Mouse (Mus musculus) intestine, embryonic 16.5 days (tissue): ENCODE data around the gene Wdsub1. TPM values are rescaled to one million over a fixed set of nuclear protein-coding genes. Genes with fewer than 3 reads are reported as not detected.

ENCODE experiments used
- ATAC-seq: fragments of 200-750 bp; cut with Nextera tagmentation; 2 replicates; pipeline ENCODE4 v1.8.0; 2017; ENCODE audit warnings: moderate TSS enrichment, moderate library complexity
- H3K27ac ChIP-seq: fragments of 300-500 bp; sonication (generic); 2 replicates; pipeline ENCODE4 v1.5.1; 2014; ENCODE audit warnings: mild to moderate bottlenecking, low read length
- H3K27me3 ChIP-seq: fragments of 300-500 bp; sonication (generic); replicated peaks from 2 replicates; pipeline ENCODE4 v1.6.1; 2014; ENCODE audit warnings: low read length, control low read depth, mixed read lengths; ENCODE audit not compliant: control insufficient read depth, insufficient read depth
- H3K36me3 ChIP-seq: fragments of 300-500 bp; sonication (generic); 2 replicates; pipeline ENCODE4 v1.6.1; 2014; ENCODE audit warnings: low read length, control low read depth; ENCODE audit not compliant: control insufficient read depth, insufficient read depth
- H3K4me1 ChIP-seq: fragments of 300-500 bp; sonication (generic); 2 replicates; pipeline ENCODE4 v1.6.1; 2014; ENCODE audit warnings: low read length, control low read depth, mixed read lengths; ENCODE audit not compliant: control insufficient read depth, insufficient read depth
- H3K4me2 ChIP-seq: fragments of 300-500 bp; sonication (generic); 2 replicates; pipeline ENCODE4 v1.6.1; 2014; ENCODE audit warnings: low read depth, low read length, control low read depth
- H3K4me3 ChIP-seq: fragments of 300-500 bp; sonication (generic); 2 replicates; pipeline ENCODE4 v1.5.1; 2014; ENCODE audit warnings: mild to moderate bottlenecking, low read length
- H3K9ac ChIP-seq: fragments of 300-500 bp; sonication (generic); 2 replicates; pipeline ENCODE4 v1.6.1; 2014; ENCODE audit warnings: low read depth, low read length
- H3K9me3 ChIP-seq: fragments of 300-500 bp; sonication (generic); 2 replicates; pipeline ENCODE4 v1.6.1; 2016; ENCODE audit warnings: low read length, control low read depth; ENCODE audit not compliant: control insufficient read depth
- WGBS: fragments of 180-500 bp; shearing (Covaris S2); extraction: QIAGEN DNeasy Blood & Tissue Kit; methylation state at CpG from one replicate; pipeline ENCODE4 v1.1.7; 2014; 5-methylcytosine and 5-hydroxymethylcytosine counted together
- polyA plus RNA-seq: library from polyadenylated mRNA; unstranded; fragments of >200 nt; fragmentation: Nextera tagmentation; extraction: Ambion mirVana; gene quantifications from 2 replicates; pipeline ENCODE4 v1.2.1, GENCODE M21; 2015

Gene Wdsub1
- polyA plus RNA-seq, 1 experiment from 2014 or later = 38.1 TPM

DNA sequence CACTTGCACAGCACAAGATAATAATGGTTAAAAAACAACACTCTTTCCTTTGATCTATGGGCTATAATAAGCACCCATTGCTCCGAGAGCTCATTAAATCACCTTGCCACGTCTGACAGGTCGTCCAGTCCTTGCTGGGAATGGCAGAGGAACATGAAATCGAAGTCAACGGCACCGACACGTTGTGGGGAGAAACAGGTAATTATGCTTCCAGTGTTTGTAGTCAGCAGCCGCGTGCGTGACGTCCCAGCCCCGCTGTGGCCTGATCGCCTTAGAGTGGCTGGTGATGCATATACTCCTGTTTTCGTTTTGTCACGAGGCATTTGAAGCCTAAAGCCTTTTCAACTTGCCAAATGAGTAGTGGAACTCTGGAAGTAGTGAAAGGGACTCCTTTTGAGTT, 62.3 kb downstream of the Wdsub1 start:
- 92% methylated on average over 15 of the region's 15 CpGs for WGBS
- Histone ChIP-seq H3K9me3 (no peaks in the 10 kb centered on the region), H3K4me1 (no peaks in the 10 kb centered on the region), H3K4me2 (no peak overlapping the region), H3K9ac (no peak overlapping the region), H3K27ac (no peak overlapping the region), H3K36me3 (0 out of 2 replicates have a peak, but pooled peaks cover 7% of the 10 kb centered on the region), H3K4me3 (no peak overlapping the region), H3K27me3 (no peaks in the 10 kb centered on the region)
- no peak for ATAC-seq

DNA sequence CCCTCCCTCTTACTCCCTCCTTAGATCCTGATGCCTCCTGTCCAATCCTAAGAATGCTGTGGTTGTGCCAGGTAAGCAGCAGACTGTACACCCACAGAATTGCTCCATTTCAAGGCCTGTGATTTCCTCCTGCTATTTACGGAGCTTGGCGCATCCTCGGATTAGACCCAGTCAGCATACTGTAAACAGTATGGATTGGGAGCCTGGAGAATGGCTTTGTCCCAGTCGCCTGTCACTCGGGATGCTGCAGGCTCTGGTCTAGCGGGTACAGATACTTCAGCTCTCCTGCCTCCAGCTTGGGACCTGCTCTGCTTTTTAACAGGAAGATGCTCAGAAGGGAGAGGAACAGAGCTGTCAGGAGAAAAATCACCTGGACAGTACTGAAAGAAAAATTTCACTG, 63.0 kb downstream of the Wdsub1 start:
- WGBS = 78% methylated on average over 6 of the region's 6 CpGs

DNA sequence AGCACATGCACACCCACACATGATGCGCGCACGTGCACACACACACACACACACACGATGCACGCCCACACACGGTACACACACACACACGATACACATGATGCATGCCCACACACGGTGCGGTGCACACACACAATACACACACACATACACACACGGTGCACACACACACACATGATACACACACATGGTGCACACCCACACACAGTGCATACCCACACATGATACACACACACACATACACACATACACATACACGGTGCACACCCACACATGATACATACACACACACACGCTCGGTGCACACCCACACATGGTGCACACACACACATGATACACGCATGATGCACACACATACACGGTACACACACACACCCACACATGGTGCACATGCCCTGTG, 63.7 kb downstream of the Wdsub1 start:
- Histone ChIP-seq H3K9me3 (no peaks in the 10 kb centered on the region), H3K36me3 (0 out of 2 replicates have a peak, but pooled peaks cover 7% of the 10 kb centered on the region), H3K9ac (no peak overlapping the region), H3K27ac (no peak overlapping the region), H3K27me3 (no peaks in the 10 kb centered on the region), H3K4me3 (no peak overlapping the region), H3K4me1 (no peaks in the 10 kb centered on the region), H3K4me2 (no peak overlapping the region)
- ATAC-seq = no peak
- 96% methylated on average over 15 of the region's 15 CpGs for WGBS

More for the DNA sequence above, 63.0 kb downstream of the Wdsub1 start:
- Histone ChIP-seq H3K4me3 (no peak overlapping the region), H3K27me3 (no peaks in the 10 kb centered on the region), H3K27ac (no peak overlapping the region), H3K36me3 (0 out of 2 replicates have a peak, but pooled peaks cover 7% of the 10 kb centered on the region), H3K9ac (no peak overlapping the region), H3K9me3 (no peaks in the 10 kb centered on the region), H3K4me1 (no peaks in the 10 kb centered on the region), H3K4me2 (no peak overlapping the region)
- ATAC-seq = no peak

DNA sequence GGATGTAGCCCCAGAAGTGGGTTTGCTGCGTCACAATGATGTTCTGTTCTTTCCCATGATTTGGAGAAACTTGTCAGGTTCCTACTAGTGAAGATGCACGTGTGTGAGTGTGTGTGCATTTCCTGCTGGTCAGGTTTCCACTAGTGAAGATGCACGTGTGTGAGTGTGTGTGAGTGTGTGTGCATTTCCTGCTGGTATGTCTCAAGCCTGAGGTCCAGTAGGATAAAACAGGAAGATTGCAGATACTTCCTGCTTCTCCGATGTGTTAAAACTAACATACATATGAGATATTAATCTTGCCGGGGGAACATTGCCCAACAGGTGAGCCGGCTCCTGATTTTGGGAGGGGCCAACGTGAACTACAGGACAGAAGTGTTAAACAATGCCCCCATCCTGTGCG, 67.4 kb downstream of the Wdsub1 start:
- no peaks in the 10 kb centered on the region for H3K27me3 ChIP-seq

DNA sequence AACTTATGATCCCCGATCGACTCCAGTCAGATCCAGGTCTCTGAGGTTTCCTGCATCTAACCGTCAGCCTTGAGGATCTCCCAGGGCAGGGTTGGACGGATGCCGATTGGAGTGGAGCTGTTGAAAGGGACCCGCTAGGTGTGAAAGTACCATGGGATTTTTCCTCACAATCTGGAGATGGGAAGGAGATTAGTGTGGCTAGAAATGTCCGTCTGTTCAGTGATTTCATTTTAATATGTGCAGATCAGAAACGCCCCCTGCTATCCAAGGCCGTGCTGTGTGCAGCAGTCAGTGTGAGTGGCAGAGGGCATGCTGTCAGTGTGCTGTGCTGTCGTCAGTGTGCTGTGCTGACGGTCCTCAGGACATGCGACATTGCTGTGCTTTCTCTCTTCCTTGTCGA, 68.9 kb downstream of the Wdsub1 start:
- no peak overlapping the region for H3K4me2 ChIP-seq
- H3K4me1 ChIP-seq = no peaks in the 10 kb centered on the region
- no peak for ATAC-seq
- 0 out of 2 replicates have a peak, but pooled peaks cover 4% of the 10 kb centered on the region for H3K36me3 ChIP-seq
- no peak overlapping the region for H3K4me3 ChIP-seq
- 89% methylated on average over 13 of the region's 13 CpGs for WGBS
- no peaks in the 10 kb centered on the region for H3K9me3 ChIP-seq
- H3K9ac ChIP-seq = no peak overlapping the region
- H3K27ac ChIP-seq = no peak overlapping the region
- no peaks in the 10 kb centered on the region for H3K27me3 ChIP-seq

More for the DNA sequence above, 67.4 kb downstream of the Wdsub1 start:
- H3K9me3 ChIP-seq = no peaks in the 10 kb centered on the region
- H3K4me3 ChIP-seq = no peak overlapping the region
- no peak overlapping the region for H3K27ac ChIP-seq
- H3K4me2 ChIP-seq = no peak overlapping the region
- 78% methylated on average over 8 of the region's 8 CpGs for WGBS
- no peak overlapping the region for H3K9ac ChIP-seq
- H3K36me3 ChIP-seq = 0 out of 2 replicates have a peak, but pooled peaks cover 7% of the 10 kb centered on the region
- no peaks in the 10 kb centered on the region for H3K4me1 ChIP-seq
- ATAC-seq = no peak

DNA sequence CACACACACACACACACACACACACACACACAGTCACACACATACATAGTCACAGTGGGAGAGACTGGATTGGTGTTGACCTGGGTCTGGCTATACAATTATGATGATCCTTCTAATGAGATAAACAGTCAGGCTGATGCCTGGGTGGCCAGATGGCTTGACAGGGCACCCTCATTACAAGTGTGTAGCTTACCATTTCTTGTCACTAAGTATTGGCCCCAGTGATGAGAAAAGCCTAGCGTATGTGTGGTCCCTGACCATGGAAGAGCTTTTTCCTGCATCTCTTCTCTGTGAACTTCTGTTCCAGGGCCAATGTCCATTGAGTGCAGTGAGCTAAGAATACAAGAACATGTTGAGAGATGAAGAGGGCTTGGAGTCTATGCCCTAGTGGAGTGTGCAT, 69.8 kb downstream of the Wdsub1 start:
- H3K27me3 ChIP-seq = no peaks in the 10 kb centered on the region
- no peak overlapping the region for H3K4me2 ChIP-seq
- no peak for ATAC-seq
- H3K27ac ChIP-seq = no peak overlapping the region
- WGBS = 97% methylated on average over 1 of the region's 1 CpGs
- no peak overlapping the region for H3K9ac ChIP-seq
- H3K4me3 ChIP-seq = no peak overlapping the region
- peaks cover 7% of the 10 kb centered on the region; the same call in 1 of the 2 replicates for H3K36me3 ChIP-seq
- H3K9me3 ChIP-seq = no peaks in the 10 kb centered on the region
- H3K4me1 ChIP-seq = no peaks in the 10 kb centered on the region

DNA sequence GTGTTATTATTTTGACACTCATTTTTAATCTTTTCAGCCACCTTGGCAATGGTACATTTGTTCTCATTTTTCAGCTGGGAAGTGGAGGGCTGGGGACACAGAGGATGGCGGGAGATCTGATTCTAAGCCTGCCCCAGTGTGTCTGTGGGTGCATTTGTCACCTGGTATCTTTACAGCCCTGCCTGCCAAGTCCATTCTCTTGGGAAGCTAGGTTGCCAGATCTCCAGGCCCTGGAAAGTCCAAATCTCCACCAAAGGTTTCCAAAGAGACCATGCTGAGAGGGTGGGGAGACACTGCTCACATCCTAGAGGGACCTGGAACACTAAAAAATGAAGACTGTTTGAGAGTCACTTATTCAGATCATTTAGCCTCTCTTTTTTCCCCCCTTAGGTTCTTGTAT, 71.1 kb downstream of the Wdsub1 start:
- H3K27ac ChIP-seq = no peak overlapping the region
- H3K4me2 ChIP-seq = no peak overlapping the region
- H3K27me3 ChIP-seq = no peaks in the 10 kb centered on the region
- no peak overlapping the region for H3K9ac ChIP-seq
- H3K4me1 ChIP-seq = no peaks in the 10 kb centered on the region
- no peak for ATAC-seq
- no peaks in the 10 kb centered on the region for H3K9me3 ChIP-seq
- H3K4me3 ChIP-seq = no peak overlapping the region
- 66% methylated on average over 1 of the region's 1 CpGs for WGBS
- H3K36me3 ChIP-seq = peaks cover 7% of the 10 kb centered on the region; the same call in 1 of the 2 replicates

DNA sequence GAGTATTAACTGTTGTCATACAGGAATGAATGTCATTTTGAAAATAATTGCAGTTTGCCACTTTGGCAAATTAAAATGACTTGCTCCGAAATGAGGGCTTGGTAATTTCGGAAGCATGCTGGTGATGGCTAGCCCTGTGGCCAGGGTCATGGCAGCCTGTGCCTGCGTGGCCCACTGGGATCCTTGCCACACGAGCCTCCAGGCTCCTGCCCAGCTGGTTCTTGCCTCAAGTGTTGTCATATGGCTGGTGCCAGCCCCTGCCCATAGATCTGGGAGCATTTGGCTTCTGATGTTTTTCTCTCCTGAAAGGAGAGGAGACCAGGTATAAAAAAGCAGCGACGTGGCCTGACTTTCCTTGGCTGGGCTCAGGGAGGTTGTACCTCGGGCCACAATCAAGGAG, 72.4 kb downstream of the Wdsub1 start:
- no peak for ATAC-seq
- peaks cover 7% of the 10 kb centered on the region for H3K36me3 ChIP-seq
- no peak overlapping the region for H3K9ac ChIP-seq
- no peaks in the 10 kb centered on the region for H3K9me3 ChIP-seq
- 94% methylated on average over 7 of the region's 7 CpGs for WGBS
- no peak overlapping the region for H3K4me2 ChIP-seq
- H3K27me3 ChIP-seq = no peaks in the 10 kb centered on the region
- H3K4me3 ChIP-seq = no peak overlapping the region
- no peaks in the 10 kb centered on the region for H3K4me1 ChIP-seq
- no peak overlapping the region for H3K27ac ChIP-seq

DNA sequence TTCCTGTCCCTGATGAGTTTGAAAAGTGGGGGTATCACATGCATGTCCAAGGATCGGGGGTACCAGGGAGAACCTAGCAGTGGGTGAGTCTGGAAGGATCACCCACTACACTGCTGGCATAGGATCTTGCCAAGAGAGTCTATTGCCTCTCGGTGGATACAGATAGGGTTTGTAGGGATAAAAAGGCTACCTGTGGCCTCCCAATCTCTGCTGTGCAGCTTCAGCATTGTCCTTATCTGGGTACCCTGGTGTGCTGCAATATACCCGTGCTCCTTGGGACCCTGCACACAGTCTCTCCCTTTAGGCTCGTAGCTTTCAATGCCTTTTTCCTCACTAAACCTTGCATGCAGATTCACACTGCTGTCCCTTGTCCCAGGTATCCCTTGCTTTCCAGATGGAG, 73.8 kb downstream of the Wdsub1 start:
- peaks cover 7% of the 10 kb centered on the region for H3K36me3 ChIP-seq
- 89% methylated on average over 4 of the region's 4 CpGs for whole genome bisulfite sequencing
- no peak overlapping the region for H3K27ac ChIP-seq
- no peaks in the 10 kb centered on the region for H3K27me3 ChIP-seq
- no peak for ATAC-seq
- no peak overlapping the region for H3K4me3 ChIP-seq
- H3K9me3 ChIP-seq = no peaks in the 10 kb centered on the region
- H3K4me2 ChIP-seq = no peak overlapping the region
- no peak overlapping the region for H3K9ac ChIP-seq
- no peaks in the 10 kb centered on the region for H3K4me1 ChIP-seq

DNA sequence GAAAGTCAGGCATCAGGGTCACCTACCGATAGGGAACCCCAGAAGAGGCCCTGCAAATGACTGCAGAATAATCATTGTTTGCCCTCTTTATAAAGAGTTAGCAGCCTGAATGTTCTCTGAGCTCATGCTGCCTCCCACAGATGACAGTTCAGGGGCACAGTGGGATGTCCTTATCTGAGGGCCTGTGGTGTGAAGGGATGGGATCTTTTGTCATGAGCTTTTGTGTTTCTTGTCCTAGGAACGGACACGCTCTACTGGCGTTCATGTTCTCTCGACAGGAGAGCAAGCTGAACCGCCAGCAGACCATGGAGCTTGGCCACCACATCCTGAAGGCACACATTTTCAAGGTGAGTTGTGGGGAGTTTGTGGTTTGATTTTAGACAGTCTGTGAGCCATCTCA, 76.4 kb downstream of the Wdsub1 start:
- no peak overlapping the region for H3K27ac ChIP-seq

More for the DNA sequence above, 76.4 kb downstream of the Wdsub1 start:
- 76% methylated on average over 6 of the region's 6 CpGs for WGBS
- Histone ChIP-seq H3K4me2 (no peak overlapping the region), H3K4me1 (peaks cover 2% of the 10 kb centered on the region; the same call in 1 of the 2 replicates), H3K36me3 (peaks cover 7% of the 10 kb centered on the region), H3K9ac (no peak overlapping the region), H3K27me3 (no peaks in the 10 kb centered on the region), H3K9me3 (no peaks in the 10 kb centered on the region), H3K4me3 (no peak overlapping the region)
- ATAC-seq = no peak
